Mouse (Mus musculus): ENCODE results near the gene Kdm4b. TPM values are rescaled to one million over a fixed set of nuclear protein-coding genes. Genes with fewer than 3 reads are reported as not detected.

Gene Kdm4b
- total and polyA plus RNA-seq, 3 experiments, result 9.1 to 27.5 TPM; not detected in 1

GRCm38 (mm10) chr17:56303160-56303846 is 22.6 kb upstream of the Kdm4b start, which contains the start of gene Uhrf1:
TSS of gene Uhrf1 (plus strand) at chr17:56303321.
- H3K36me3 ChIP-seq (ENCODE audit: control insufficient read depth in 1 of 2, insufficient read depth in 2 of 2, low read length in 2 of 2), result peaks cover 0 to 9% of the 10 kb centered on the region in 2 experiments; a peak in 2 of 4 replicates
- H3K9me3 ChIP-seq (replicated peaks; ENCODE audit: insufficient read depth, low read length), result no peaks in the 10 kb centered on the region
- H3K9ac ChIP-seq (ENCODE audit: control insufficient read depth, low read depth, low read length, poor library complexity, severe bottlenecking), result peak within 1 kb of the TSS; percentile 91
- peak within 1 kb of the TSS; percentile 47 to 89 for H3K4me3 ChIP-seq (ENCODE audit: control insufficient read depth in 1 of 2, insufficient read depth in 1 of 2, low read depth in 2 of 2, low read length in 2 of 2)
- peak; percentile 98 for DNase-seq (ENCODE audit: low read depth, low spot score)
- H3K27me3 ChIP-seq (ENCODE audit: control insufficient read depth in 1 of 2, insufficient read depth in 2 of 2, low read length in 2 of 2), result no peaks in the 10 kb centered on the region
- peaks cover 39% of the 10 kb centered on the region for H3K79me2 ChIP-seq (ENCODE audit: control insufficient read depth, insufficient read depth, low read length, poor library complexity)
- peak within 1 kb of the TSS; percentile 96 for H3K27ac ChIP-seq (ENCODE audit: control insufficient read depth, low read depth, low read length)
- H3K4me1 ChIP-seq (ENCODE audit: control insufficient read depth in 1 of 2, insufficient read depth in 2 of 2, low read length in 2 of 2), result peaks cover 0 to 15% of the 10 kb centered on the region in 2 experiments; a peak in 2 of 4 replicates
- TF ChIP-seq CHD2 (IDR thresholded peaks at IDR 0.05; ENCODE audit: low read length), result no peak
- peak; percentile 98 for TF ChIP-seq E2F4 (IDR thresholded peaks at IDR 0.05; ENCODE audit: borderline replicate concordance, low read depth, low read length)
- no peak for TF ChIP-seq SMC3 (IDR thresholded peaks at IDR 0.05; ENCODE audit: low read depth, low read length)
- no peak for TF ChIP-seq MAFK (IDR thresholded peaks at IDR 0.05; ENCODE audit: borderline replicate concordance, low read depth, low read length)
- no peak for TF ChIP-seq NRF1 (IDR thresholded peaks at IDR 0.05; ENCODE audit: insufficient read depth, low read depth, low read length, poor library complexity, severe bottlenecking)
- peak; percentile 15 for TF ChIP-seq KAT2A (conservative IDR thresholded peaks at IDR 0.05; ENCODE audit: low read depth, low read length)
- TF ChIP-seq GABPA (IDR thresholded peaks at IDR 0.05; ENCODE audit: low read depth, low read length), result no peak
- peak; percentile 64; the same call in 1 of the 2 replicates for TF ChIP-seq HCFC1 (IDR thresholded peaks at IDR 0.05; ENCODE audit: low read depth, low read length)
- TF ChIP-seq MYB (IDR thresholded peaks at IDR 0.05; ENCODE audit: low read depth, low read length), result no peak
- TF ChIP-seq POLR2AphosphoS5 (IDR thresholded peaks at IDR 0.05; ENCODE audit: borderline replicate concordance, low read depth, low read length), result no peak
- TF ChIP-seq ZC3H11A (IDR thresholded peaks at IDR 0.05; ENCODE audit: low read depth, low read length), result no peak
- peak; percentile 35; the same call in 1 of the 2 replicates for TF ChIP-seq ETS1 (IDR thresholded peaks at IDR 0.05; ENCODE audit: low read depth, low read length)
- no peak for TF ChIP-seq ZNF384 (IDR thresholded peaks at IDR 0.05; ENCODE audit: low read depth, low read length)
- TF ChIP-seq MAX (IDR thresholded peaks at IDR 0.05; ENCODE audit: low read length), result peak; percentile 84
- peak; percentile 35; the same call in 1 of the 2 replicates for TF ChIP-seq TCF12 (IDR thresholded peaks at IDR 0.05; ENCODE audit: low read depth, low read length)
- TF ChIP-seq ZKSCAN1 (IDR thresholded peaks at IDR 0.05; ENCODE audit: low read depth, low read length), result no peak
- peak; percentile 61; the same call in 1 of the 2 replicates for TF ChIP-seq MYC (IDR thresholded peaks at IDR 0.05; ENCODE audit: low read depth, low read length)
- no peak for TF ChIP-seq USF2 (IDR thresholded peaks at IDR 0.05; ENCODE audit: borderline replicate concordance in 1 of 2, insufficient read depth in 1 of 2, low read depth in 1 of 2, low read length in 2 of 2)
- no peak for TF ChIP-seq USF1 (IDR thresholded peaks at IDR 0.05; ENCODE audit: low read depth, low read length)
- TF ChIP-seq ZMIZ1 (IDR thresholded peaks at IDR 0.05; ENCODE audit: low read depth, low read length), result peak; percentile 76
- TF ChIP-seq CHD1 (IDR thresholded peaks at IDR 0.05; ENCODE audit: low read depth, low read length), result no peak
- TF ChIP-seq BHLHE40 (IDR thresholded peaks at IDR 0.05; ENCODE audit: borderline replicate concordance, low read depth, low read length), result no peak
- no peak for TF ChIP-seq MEF2A (IDR thresholded peaks at IDR 0.05; ENCODE audit: extremely low read depth, insufficient replicate concordance, low read depth, low read length, poor library complexity, severe bottlenecking)
- TF ChIP-seq TBP (IDR thresholded peaks at IDR 0.05; ENCODE audit: low read depth, low read length), result peak; percentile 91
- no peak for TF ChIP-seq EP300 (IDR thresholded peaks at IDR 0.05; ENCODE audit: low read depth in 1 of 2, low read length in 2 of 2)
- TF ChIP-seq MAZ (IDR thresholded peaks at IDR 0.05; ENCODE audit: low read depth, low read length), result no peak
- TF ChIP-seq POLR2AphosphoS2 (IDR thresholded peaks at IDR 0.05; ENCODE audit: low read length), result peak; percentile 80; the same call in 1 of the 2 replicates
- TF ChIP-seq NELFE (IDR thresholded peaks at IDR 0.05; ENCODE audit: low read depth, low read length), result peak; percentile 83
- TF ChIP-seq SIN3A (IDR thresholded peaks at IDR 0.05; ENCODE audit: low read length), result peak; percentile 99
- TF ChIP-seq RAD21 (IDR thresholded peaks at IDR 0.05; ENCODE audit: low read depth, low read length), result no peak
- TF ChIP-seq ELF1 (IDR thresholded peaks at IDR 0.05; ENCODE audit: low read depth, low read length), result 0 out of 2 replicates have a peak, but pooled peaks have one; percentile 1
- peak; percentile 43 to 73; a peak in 3 of 4 replicates for TF ChIP-seq POLR2A (IDR thresholded peaks at IDR 0.05; ENCODE audit: control insufficient read depth in 1 of 2, insufficient read depth in 1 of 2, low read depth in 1 of 2, low read length in 2 of 2, poor library complexity in 1 of 2)
- no peak for TF ChIP-seq UBTF (IDR thresholded peaks at IDR 0.05; ENCODE audit: borderline replicate concordance, insufficient read depth, low read depth, low read length)
- TF ChIP-seq TAL1 (IDR thresholded peaks at IDR 0.05; ENCODE audit: low read length), result no peak
- TF ChIP-seq MXI1 (IDR thresholded peaks at IDR 0.05; ENCODE audit: low read depth, low read length), result peak; percentile 88
- TF ChIP-seq RCOR1 (IDR thresholded peaks at IDR 0.05; ENCODE audit: low read depth, low read length), result no peak

Data from MEL (cell line).